Mouse (Mus musculus): Measurements from ENCODE around the gene Rgs6.

Gene Rgs6

DNA sequence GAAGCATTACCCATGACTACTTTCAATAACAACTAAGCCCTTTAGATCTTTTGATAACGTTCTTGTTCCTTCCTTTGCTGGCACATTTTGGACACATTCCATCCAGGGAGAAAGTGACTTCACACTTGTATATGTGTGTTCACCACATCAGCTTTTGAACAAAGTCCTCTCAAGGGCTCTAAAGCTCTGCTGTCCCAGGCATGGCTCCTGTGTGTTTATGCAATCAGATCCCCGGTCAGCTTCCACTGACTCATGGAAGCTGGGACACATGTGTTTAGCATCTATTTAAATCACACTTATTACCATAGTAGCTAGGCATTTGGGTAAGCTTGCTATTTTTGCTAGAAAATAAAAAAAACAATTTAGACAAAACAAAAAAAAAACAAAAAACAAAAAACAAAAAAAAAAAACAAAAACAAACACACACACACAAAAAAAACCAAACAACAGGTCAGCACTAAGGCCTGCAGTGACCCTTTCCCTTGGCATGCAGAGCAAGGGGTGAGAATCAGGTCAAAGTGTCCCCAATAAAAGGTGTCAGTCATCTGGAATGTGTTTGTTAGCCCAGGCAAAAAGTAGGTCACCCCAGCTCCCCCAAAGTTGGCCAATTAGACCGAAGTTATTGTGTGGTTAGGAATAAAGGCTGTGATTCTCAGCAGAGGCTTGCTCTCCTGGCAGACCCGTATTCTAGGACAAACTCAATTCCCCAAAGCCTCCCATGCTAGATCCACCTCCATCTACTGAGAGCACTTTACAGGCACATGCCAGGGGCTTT, 267.4 kb downstream of the Rgs6 start:
- DNase-seq (ENCODE audit: low spot score): no peak

- DNase-seq (ENCODE audit: low spot score): no peak
Measured at GRCm38 (mm10) chr12:82865686-82866085, 277.6 kb downstream of the Rgs6 start.

DNA sequence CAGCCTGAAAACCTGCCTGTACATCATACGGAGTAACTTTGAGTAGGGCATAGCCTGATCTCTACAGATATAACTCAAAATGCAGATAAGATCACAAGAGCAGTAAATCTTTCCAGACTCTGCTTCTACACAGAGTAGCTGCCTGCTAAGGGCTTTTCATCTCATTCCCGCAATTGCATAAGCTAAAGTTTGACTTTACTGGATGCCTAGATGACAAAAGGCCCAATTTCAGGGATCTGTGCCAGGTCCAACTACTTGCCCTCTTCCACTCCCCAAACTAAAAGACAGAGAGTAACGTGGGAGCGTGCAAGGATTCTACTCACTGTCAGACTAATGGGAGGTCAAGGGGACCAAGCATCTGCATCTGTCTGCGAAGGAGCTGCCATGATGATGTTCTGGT, 292.6 kb downstream of the Rgs6 start:
- DNase-seq (ENCODE audit: low spot score): no peak

DNA sequence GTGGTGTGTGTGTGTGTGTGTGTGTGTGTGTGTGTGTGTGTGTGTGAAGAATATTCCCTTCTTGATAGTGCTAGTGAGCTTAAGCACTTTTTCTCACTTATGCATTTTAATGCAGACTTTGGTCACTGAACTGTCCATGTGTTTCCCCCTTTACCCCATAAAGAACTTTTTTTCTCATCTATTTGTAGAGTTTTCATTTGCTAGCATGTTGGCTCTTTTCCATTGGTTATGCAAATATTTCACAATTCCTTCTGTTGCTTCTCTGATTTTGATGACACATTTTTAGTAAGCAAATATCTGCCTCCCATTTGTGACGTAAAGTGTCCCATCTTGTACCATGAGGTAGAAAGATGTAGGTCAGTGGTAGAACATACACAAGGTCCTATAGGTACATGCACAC, 295.0 kb downstream of the Rgs6 start:
- DNase-seq (ENCODE audit: low spot score): no peak

DNA sequence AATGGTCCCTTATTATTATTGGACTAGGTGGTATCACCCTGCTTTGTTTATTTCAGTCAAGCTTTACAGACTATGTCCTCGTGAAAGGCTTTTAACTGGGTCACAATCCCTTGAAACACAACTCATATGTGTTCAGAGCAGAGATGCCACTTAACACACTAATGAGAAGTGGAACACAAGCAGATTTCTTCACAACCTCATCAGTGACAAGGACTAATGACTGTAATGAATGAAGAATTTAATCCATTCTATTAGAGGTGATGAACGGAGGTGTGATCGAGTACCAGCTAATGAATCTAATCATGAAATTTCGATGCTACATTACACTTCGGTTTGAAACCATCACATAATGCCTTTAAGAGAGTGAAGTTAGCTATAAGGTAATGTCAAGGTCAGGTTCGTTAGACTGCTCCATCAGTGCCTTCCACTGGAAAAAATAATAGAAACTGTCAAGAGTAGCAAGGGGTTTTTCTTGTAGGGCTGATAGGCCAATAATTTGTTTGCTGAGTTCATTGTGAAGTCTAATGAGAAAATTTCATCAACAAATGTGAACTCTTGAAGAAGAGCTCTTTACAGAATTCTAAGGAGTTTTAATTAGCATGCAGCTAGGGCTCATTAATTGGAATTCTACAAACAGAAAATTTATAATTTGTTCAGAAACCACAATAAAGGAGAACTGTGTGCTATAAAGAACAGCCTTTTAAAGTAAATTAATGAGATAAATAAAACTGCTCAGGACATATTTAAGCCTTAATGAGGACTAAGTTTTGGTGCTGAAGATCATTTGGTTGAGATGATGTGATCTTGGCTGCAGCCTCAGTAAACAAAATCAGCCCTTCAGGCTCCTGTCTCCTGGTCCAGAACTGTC, 307.1 kb downstream of the Rgs6 start:
- no peak for DNase-seq (ENCODE audit: low spot score)

DNA sequence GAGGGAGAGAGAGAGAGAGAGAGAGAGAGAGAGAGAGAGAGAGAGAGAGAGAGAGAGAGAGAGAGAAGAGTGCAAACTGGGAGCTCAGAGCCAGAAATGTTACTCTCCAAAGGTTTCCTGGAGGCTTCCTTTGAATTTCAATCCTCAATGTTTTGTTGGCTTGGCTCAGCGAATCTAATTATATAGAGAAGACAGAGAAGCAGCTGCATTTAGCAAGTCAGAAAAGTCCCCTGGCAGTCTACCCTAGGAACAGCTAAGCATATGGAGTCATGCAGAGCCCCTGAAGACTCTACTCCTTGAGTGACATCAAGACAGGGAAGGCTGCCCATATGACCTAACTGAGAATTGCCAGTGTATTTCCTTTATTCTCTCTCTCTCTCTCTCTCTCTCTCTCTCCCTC, 317.7 kb downstream of the Rgs6 start:
- no peak for DNase-seq (ENCODE audit: low spot score)

GRCm38 (mm10) chr12:82910846-82911245, 322.8 kb downstream of the Rgs6 start:
- DNase-seq (ENCODE audit: low spot score): no peak

DNA sequence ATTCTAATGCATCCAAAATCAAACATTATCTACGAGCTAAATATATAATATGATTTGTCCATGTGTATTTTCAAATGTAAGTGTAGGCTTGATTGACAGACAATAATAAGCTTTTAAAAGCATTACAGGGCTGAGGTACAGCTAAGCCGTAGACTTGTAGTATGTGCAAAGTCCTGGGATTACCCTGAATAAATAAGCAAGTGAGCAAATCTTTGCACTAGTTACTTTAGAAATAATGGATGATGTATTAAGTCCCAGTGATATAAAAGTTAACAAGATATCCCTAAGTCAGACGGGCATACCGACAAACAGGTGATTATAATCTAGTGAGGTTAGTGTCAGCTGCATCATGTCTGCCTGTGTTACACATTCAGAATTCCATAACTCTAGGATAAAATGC, 326.0 kb downstream of the Rgs6 start:
- DNase-seq (ENCODE audit: low spot score): no peak

DNA sequence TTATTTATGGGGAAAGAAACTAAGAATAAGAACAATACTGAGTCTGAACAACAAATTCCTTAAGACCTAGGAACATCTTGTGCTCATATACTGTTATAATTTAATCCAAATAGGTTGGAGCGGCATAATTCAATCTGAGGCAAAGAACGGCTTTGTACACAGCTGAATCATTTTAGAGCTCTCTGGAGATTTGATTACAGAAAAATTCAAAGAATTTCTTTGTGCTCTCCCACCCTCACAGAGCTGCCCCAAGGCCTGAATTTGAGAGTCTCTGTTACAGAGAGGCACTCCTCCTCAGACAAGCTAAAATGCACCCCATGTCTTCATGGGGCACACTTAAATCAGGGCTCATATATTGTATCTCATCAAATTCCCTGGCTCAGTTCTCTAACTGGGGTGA, 332.1 kb downstream of the Rgs6 start:
- DNase-seq (ENCODE audit: low spot score): no peak

DNA sequence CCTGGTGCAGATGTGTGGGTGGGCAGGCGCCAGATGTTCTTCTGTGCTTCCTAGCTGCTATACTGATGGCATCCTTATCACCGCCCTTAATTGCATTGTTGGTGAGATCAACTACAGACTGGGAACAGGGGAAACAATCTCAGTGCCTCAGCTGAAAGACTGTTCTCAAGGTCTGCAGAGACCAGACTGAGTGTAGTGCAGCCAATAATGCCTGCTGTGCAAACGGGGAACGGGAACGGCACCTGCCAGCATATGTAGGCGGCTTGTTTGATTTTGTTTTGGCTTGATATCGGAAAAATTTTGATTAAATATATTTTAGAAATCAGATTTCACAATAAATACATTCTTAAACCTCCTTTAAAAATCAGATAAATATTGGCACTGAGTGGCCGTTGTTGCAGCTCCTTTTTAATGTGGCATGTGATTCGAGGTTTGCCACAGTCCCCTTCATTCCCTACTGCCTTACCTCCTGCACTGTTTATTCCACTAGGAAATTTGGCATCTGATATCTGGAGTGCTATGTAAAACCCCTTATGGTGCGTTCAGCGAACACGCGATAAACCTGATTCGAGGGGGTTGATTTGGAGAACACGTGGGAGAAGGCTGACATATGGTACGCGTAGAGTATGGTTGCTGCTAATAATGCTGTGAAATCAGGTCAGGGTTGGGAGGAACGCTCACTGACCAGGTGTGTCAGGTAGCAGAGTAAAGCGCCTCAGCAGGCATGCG, 333.4 kb downstream of the Rgs6 start:
- no peak for DNase-seq (ENCODE audit: low spot score)

DNA sequence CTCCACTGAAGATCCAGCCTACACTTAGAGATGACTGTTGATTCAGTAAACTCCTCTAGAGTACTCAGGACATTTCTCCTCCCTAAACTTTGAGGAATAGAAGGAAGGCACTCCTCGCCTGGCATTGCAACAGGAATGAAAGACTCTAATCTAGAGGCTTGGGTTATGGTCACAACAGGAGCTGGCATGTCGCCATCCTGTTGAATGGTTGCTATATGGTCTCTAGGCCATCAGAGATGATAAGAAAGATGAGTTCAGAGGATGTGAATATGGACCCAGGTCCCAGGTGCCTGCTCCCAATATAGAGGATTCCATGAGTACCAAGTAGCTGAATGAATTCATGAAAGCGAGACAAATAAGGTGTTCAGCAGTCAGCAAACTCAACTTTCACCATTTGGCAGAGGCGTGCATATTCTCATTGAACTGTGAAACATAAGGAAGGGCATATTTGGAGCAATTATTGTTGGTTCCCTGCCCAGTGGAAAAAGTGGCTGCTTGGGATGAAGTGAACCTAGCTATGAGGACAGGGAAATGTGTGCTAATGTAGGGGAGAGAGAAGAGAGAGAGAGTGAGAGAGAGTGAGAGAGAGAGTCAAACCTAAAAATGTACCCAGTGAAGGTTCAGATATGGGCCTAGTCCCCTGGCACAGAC, 334.9 kb downstream of the Rgs6 start:
- no peak for DNase-seq (ENCODE audit: low spot score)

GRCm38 (mm10) chr12:82932706-82933461, 344.8 kb downstream of the Rgs6 start:
- DNase-seq (ENCODE audit: low spot score): no peak

DNA sequence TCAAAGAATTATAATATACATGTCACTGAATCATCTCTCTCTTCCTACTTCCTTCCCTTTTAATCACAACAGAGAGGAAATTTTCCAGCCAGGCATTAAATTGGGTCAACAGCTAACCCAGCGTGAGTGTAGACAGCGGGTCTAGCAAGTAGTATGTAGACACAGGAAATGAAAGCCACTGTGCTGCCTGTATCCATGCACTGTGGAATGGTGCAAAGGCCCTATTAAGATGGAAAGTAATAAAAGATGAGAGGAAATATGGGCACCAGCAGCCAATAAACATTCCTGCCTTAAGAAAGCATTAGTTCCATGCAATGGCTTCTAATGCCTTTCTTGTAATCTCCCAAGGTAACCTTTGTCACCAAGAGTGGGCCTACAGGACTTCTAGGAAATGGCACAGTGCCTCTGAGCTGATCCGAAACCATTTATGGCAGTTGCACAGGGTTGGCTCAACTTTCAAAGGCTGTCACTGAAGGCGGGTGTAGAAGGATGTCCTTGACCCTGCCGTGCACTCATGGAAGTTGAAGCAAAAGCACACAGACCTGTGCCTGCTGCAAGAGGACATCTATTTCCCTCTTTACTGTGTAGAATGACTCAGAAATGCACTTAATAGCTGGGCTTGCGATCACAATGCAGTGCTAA, 347.1 kb downstream of the Rgs6 start:
- DNase-seq (ENCODE audit: low spot score): no peak

DNA sequence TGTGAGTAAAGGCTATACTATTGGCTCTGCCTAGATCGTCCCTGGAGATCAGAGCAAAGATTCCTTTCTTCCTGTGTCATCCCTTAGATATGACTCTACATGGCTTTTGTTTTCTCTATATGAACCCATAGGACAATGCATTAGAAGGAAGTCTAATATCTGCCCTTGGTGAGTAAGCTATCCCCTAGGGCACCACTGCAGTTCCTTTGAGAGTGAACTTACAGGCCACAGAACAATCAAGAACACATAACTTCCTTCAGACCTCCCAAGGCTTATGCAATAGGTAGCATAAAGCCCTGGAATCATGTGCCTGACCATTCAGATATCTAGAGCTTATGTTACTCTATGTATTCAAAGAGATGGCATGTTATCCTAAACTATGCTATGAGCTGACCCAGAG, 347.7 kb downstream of the Rgs6 start:
- no peak for DNase-seq (ENCODE audit: low spot score)

DNA sequence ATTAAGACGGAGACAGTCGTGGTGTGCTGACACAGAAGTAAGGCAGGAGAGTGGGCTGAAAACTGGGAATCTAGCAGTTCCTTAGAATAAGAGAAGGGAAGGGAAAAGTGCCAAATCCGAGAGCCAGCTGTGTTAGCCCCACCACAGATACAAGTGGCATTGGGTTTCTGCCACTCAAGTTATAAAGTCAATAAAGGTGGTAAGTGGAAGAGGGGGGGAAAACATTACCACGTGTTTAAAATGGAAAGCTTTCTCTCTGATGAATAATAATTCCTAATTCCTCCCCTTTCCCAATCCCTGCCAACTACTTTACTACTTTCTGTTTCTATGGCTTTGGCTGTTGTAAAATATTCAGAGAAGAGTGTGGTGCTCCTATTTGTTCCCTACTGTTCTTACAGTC, 352.4 kb downstream of the Rgs6 start:
- no peak for DNase-seq (ENCODE audit: low spot score)

- DNase-seq (ENCODE audit: low spot score): peak; percentile 73
Measured at GRCm38 (mm10) chr12:82946507-82946906, 358.4 kb downstream of the Rgs6 start.

GRCm38 (mm10) chr12:82961111-82961510, 373.0 kb downstream of the Rgs6 start:
- no peak for DNase-seq (ENCODE audit: low spot score)

DNA sequence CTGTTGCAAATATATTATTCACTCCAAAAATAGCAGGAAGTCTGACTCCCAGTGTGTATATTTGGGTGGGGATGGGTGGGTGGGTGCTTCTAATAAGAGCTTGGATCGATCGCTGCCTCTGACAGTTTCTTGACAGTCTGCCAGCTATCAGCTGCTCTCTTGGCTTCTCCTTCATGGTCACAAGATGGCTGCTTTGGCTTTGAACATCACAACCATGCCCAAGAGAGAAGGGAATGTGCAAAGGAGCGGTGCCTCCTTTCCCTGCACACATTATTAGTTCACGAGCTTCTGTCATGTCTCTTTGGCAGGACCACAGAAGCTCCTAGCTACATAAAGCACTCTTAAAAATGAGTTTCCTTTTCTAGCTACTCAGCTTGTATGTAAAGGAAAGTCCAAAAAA, 373.8 kb downstream of the Rgs6 start:
- no peak for DNase-seq (ENCODE audit: low spot score)

GRCm38 (mm10) chr12:82970521-82971105, 382.5 kb downstream of the Rgs6 start:
- no peak for DNase-seq (ENCODE audit: low spot score)

- DNase-seq (ENCODE audit: low spot score): no peak
Measured at GRCm38 (mm10) chr12:82971176-82971575, 383.1 kb downstream of the Rgs6 start.

DNA sequence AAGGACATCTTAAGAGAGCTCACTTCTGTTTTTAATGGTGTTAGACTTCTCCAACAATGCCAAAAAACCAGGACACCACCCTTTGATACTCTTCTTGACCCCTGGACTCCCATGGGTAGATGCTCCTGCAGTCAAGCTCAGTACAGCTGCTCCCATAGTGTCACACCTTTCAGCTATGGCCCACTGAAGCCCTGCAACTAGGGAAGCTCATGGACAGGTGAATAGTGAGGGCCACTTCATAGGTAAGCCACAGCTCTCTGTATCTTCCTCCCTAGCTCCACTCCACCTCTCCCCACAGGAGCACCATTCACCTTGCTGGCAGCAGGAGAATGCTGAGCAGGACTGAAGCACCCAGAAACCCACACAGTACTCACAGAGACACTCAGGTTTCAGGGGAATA, 384.6 kb downstream of the Rgs6 start:
- no peak for DNase-seq (ENCODE audit: low spot score)
